Mouse (Mus musculus): ENCODE results near the gene Reg3b. TPM values are rescaled to one million over a fixed set of nuclear protein-coding genes. Genes with fewer than 3 reads are reported as not detected.

Reg3b gene
- polyA plus RNA-seq (2021; fragmentation: Nextera tagmentation): 0.20 TPM in 1 of 2 replicates, not detected in the other
- long read RNA-seq, experiment 1: 0 reads
- long read RNA-seq, experiment 2: 0 reads

GRCm38 (mm10) chr6:78370357-78370756 lies at the start of gene Reg3b:
Reg3b (plus strand) TSS chr6:78370657.

GRCm38 (mm10) chr6:78378765-78379164 lies 8.3 kb downstream of the Reg3b start, which contains the start of gene Reg3d:
Reg3d (minus strand) TSS chr6:78378865.

GRCm38 (mm10) chr6:78380409-78380808 lies 10.0 kb downstream of the Reg3b start, which contains the start of gene Reg3a:
Reg3a (plus strand) TSS chr6:78380709.

GRCm38 (mm10) chr6:78395323-78395722 lies 24.9 kb downstream of the Reg3b start, which contains the start of gene Reg2:
Reg2 (plus strand) TSS chr6:78395623.

GRCm38 (mm10) chr6:78422411-78422810 lies 52.0 kb downstream of the Reg3b start, which contains the start of gene Reg1:
Reg1 (plus strand) TSS chr6:78422711.

Other genes with a start within 250 kb of the Reg3b start
- not detected in 2 replicates for gene Reg3d, start 8.2 kb downstream of the Reg3b start, polyA plus RNA-seq (2021; fragmentation: Nextera tagmentation)
- not detected in 2 replicates for gene Reg3a, start 10.1 kb downstream of the Reg3b start, polyA plus RNA-seq (2021; fragmentation: Nextera tagmentation)
- gene Reg2, start 25.0 kb downstream of the Reg3b start, polyA plus RNA-seq (2021; fragmentation: Nextera tagmentation): not detected in 2 replicates
- gene Reg1, start 52.1 kb downstream of the Reg3b start, polyA plus RNA-seq (2021; fragmentation: Nextera tagmentation): not detected in 2 replicates
- gene Reg3g, start 98.2 kb downstream of the Reg3b start, polyA plus RNA-seq (2021; fragmentation: Nextera tagmentation): not detected in 2 replicates

All from left cerebral cortex, adult 6 months (tissue).